Mouse (Mus musculus): ENCODE results near the gene Shroom2. TPM values are rescaled to one million over a fixed set of nuclear protein-coding genes. Genes with fewer than 3 reads are reported as not detected.

Shroom2 gene
- polyA plus RNA-seq, 2 experiments, result 0.97 to 1.1 TPM

- H3K4me1 ChIP-seq (replicated peaks; ENCODE audit: control insufficient read depth in 2 of 2, insufficient read depth in 2 of 2, low read length in 1 of 2), result no peaks in the 10 kb centered on the region
- H3K9ac ChIP-seq (replicated peaks), result no peak overlapping the region
- no peak overlapping the region for H3K4me2 ChIP-seq (ENCODE audit: low read depth)
- DNase-seq (ENCODE audit: low read depth in 3 of 3, low spot score in 3 of 3) (no peak), ATAC-seq (ENCODE audit: insufficient read depth) (no peak)
- no peaks in the 10 kb centered on the region for H3K9me3 ChIP-seq (ENCODE audit: control insufficient read depth, low read length)
- H3K4me3 ChIP-seq (ENCODE audit: insufficient read depth in 1 of 2, low read depth in 2 of 2, low read length in 2 of 2), result no peak overlapping the region
- H3K36me3 ChIP-seq (replicated peaks; ENCODE audit: control insufficient read depth, insufficient read depth, low read depth), result no peaks in the 10 kb centered on the region
- no peak overlapping the region for H3K27ac ChIP-seq
- H3K27me3 ChIP-seq (ENCODE audit: control insufficient read depth, insufficient read depth, low read length), result no peaks in the 10 kb centered on the region
- 23% methylated on average over 4 of the region's 4 CpGs for WGBS (ENCODE audit: insufficient replicate concordance)
- TF ChIP-seq CTCF (IDR thresholded peaks at IDR 0.05; ENCODE audit: low read depth), result no peak
- TF ChIP-seq EP300 (IDR thresholded peaks at IDR 0.05; ENCODE audit: low read depth), result no peak
Observed at GRCm38 (mm10) chrX:152708359-152708758, 60.9 kb downstream of the Shroom2 start.

- H3K4me3 ChIP-seq (ENCODE audit: insufficient read depth in 1 of 2, low read depth in 2 of 2, low read length in 2 of 2), result no peak overlapping the region
- TF ChIP-seq CTCF (IDR thresholded peaks at IDR 0.05; ENCODE audit: low read depth) (peak; percentile 45), EP300 (IDR thresholded peaks at IDR 0.05; ENCODE audit: low read depth) (no peak)
- H3K4me1 ChIP-seq (replicated peaks; ENCODE audit: control insufficient read depth in 2 of 2, insufficient read depth in 2 of 2, low read length in 1 of 2), result no peaks in the 10 kb centered on the region
- no peaks in the 10 kb centered on the region for H3K9me3 ChIP-seq (ENCODE audit: control insufficient read depth, low read length)
- H3K27ac ChIP-seq, result no peak overlapping the region
- DNase-seq (ENCODE audit: low read depth in 3 of 3, low spot score in 3 of 3), result no peak
- 8% methylated on average over 3 of the region's 3 CpGs for WGBS (ENCODE audit: insufficient replicate concordance)
- no peak for ATAC-seq (ENCODE audit: insufficient read depth)
- no peaks in the 10 kb centered on the region for H3K36me3 ChIP-seq (replicated peaks; ENCODE audit: control insufficient read depth, insufficient read depth, low read depth)
- H3K9ac ChIP-seq (replicated peaks), result no peak overlapping the region
- no peak overlapping the region for H3K4me2 ChIP-seq (ENCODE audit: low read depth)
- no peaks in the 10 kb centered on the region for H3K27me3 ChIP-seq (ENCODE audit: control insufficient read depth, insufficient read depth, low read length)
Observed at GRCm38 (mm10) chrX:152705397-152705796, 63.9 kb downstream of the Shroom2 start.

GRCm38 (mm10) chrX:152703624-152704023, 65.6 kb downstream of the Shroom2 start:
- Histone ChIP-seq H3K9me3 (ENCODE audit: control insufficient read depth, low read length) (no peaks in the 10 kb centered on the region), H3K27me3 (ENCODE audit: control insufficient read depth, insufficient read depth, low read length) (no peaks in the 10 kb centered on the region), H3K4me2 (ENCODE audit: low read depth) (no peak overlapping the region), H3K36me3 (replicated peaks; ENCODE audit: control insufficient read depth, insufficient read depth, low read depth) (no peaks in the 10 kb centered on the region), H3K4me3 (ENCODE audit: insufficient read depth in 1 of 2, low read depth in 2 of 2, low read length in 2 of 2) (no peak overlapping the region), H3K4me1 (replicated peaks; ENCODE audit: control insufficient read depth in 2 of 2, insufficient read depth in 2 of 2, low read length in 1 of 2) (no peaks in the 10 kb centered on the region), H3K9ac (replicated peaks) (no peak overlapping the region), H3K27ac (no peak overlapping the region)
- ATAC-seq (ENCODE audit: insufficient read depth) (no peak), DNase-seq (ENCODE audit: low read depth in 3 of 3, low spot score in 3 of 3) (no peak)
- WGBS (ENCODE audit: insufficient replicate concordance), result 15% methylated on average over 1 of the region's 1 CpGs
- no peak for TF ChIP-seq EP300 (IDR thresholded peaks at IDR 0.05; ENCODE audit: low read depth)
- no peak for TF ChIP-seq CTCF (IDR thresholded peaks at IDR 0.05; ENCODE audit: low read depth)

- DNase-seq (ENCODE audit: low read depth in 3 of 3, low spot score in 3 of 3) (no peak), ATAC-seq (ENCODE audit: insufficient read depth) (no peak)
- Histone ChIP-seq H3K27ac (no peak overlapping the region), H3K4me2 (ENCODE audit: low read depth) (no peak overlapping the region), H3K9ac (replicated peaks) (no peak overlapping the region), H3K4me1 (replicated peaks; ENCODE audit: control insufficient read depth in 2 of 2, insufficient read depth in 2 of 2, low read length in 1 of 2) (no peaks in the 10 kb centered on the region), H3K36me3 (replicated peaks; ENCODE audit: control insufficient read depth, insufficient read depth, low read depth) (no peaks in the 10 kb centered on the region), H3K9me3 (ENCODE audit: control insufficient read depth, low read length) (no peaks in the 10 kb centered on the region), H3K4me3 (ENCODE audit: insufficient read depth in 1 of 2, low read depth in 2 of 2, low read length in 2 of 2) (no peak overlapping the region), H3K27me3 (ENCODE audit: control insufficient read depth, insufficient read depth, low read length) (no peaks in the 10 kb centered on the region)
- TF ChIP-seq EP300 (IDR thresholded peaks at IDR 0.05; ENCODE audit: low read depth) (no peak), CTCF (IDR thresholded peaks at IDR 0.05; ENCODE audit: low read depth) (no peak)
- WGBS (ENCODE audit: insufficient replicate concordance), result 54% methylated on average over 3 of the region's 3 CpGs
Observed at GRCm38 (mm10) chrX:152701679-152702078, 67.6 kb downstream of the Shroom2 start.

DNA sequence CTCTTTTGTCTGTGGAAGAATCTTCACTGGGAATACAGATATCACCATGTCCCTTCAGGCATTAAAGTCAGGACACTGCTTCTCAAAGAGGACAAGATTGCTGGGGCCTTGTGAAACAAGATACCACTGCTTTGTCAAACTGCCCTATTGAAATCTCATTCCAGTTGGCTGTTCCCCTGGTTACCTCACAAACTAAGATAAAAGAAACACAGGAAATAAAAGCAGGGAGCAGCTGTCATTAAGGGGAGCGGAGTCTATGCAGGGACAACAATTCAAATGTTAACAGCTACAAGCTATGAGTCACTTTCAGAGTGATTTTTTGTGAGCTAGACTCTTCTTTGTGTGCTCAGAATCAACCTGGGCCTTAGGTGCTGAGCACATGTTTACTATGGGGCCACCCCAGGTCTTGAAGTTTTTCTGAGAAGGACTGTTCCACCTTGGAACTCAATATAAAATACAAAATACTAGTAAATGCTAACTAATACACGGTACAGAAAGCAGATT, 78.4 kb downstream of the Shroom2 start:
- no peak for DNase-seq (ENCODE audit: low read depth in 3 of 3, low spot score in 3 of 3)
- no peak overlapping the region for H3K4me2 ChIP-seq (ENCODE audit: low read depth)
- H3K27ac ChIP-seq, result no peak overlapping the region
- no peaks in the 10 kb centered on the region for H3K36me3 ChIP-seq (replicated peaks; ENCODE audit: control insufficient read depth, insufficient read depth, low read depth)
- no peak for ATAC-seq (ENCODE audit: insufficient read depth)
- 39% methylated on average over 2 of the region's 2 CpGs for WGBS (ENCODE audit: insufficient replicate concordance)
- H3K27me3 ChIP-seq (ENCODE audit: control insufficient read depth, insufficient read depth, low read length), result no peaks in the 10 kb centered on the region
- no peaks in the 10 kb centered on the region for H3K9me3 ChIP-seq (ENCODE audit: control insufficient read depth, low read length)
- H3K4me3 ChIP-seq (ENCODE audit: insufficient read depth in 1 of 2, low read depth in 2 of 2, low read length in 2 of 2), result no peak overlapping the region
- H3K9ac ChIP-seq (replicated peaks), result no peak overlapping the region
- no peak for TF ChIP-seq CTCF (IDR thresholded peaks at IDR 0.05; ENCODE audit: low read depth)
- TF ChIP-seq EP300 (IDR thresholded peaks at IDR 0.05; ENCODE audit: low read depth), result no peak
- no peaks in the 10 kb centered on the region for H3K4me1 ChIP-seq (replicated peaks; ENCODE audit: control insufficient read depth in 2 of 2, insufficient read depth in 2 of 2, low read length in 1 of 2)

Data from liver, embryonic 14.5 days (tissue).